Mouse (Mus musculus) brain, embryonic 14.5 days (tissue): Measurements from ENCODE around the gene Mrgprb8.
"Not testable (repeated sequence)": the region's sequence is repeated elsewhere in the genome, so short reads cannot be mapped to it uniquely, and the experiment has no call there.

Experiments
- CTCF ChIP-seq: fragments of 200-500 bp; IDR thresholded peaks from 2 replicates; pipeline ENCODE4 v1.5.1; 2012; ENCODE audit warnings: inconsistent platforms, mild to moderate bottlenecking, moderate library complexity, borderline replicate concordance; ENCODE audit not compliant: insufficient read depth, insufficient read length; ENCODE audit errors: extremely low read depth
- POLR2A ChIP-seq: fragments of 200-500 bp; IDR thresholded peaks from 2 replicates; pipeline ENCODE4 v1.6.1; 2012; ENCODE audit warnings: mild to moderate bottlenecking, inconsistent platforms, borderline replicate concordance; ENCODE audit not compliant: poor library complexity, insufficient read depth, insufficient read length, severe bottlenecking; ENCODE audit errors: extremely low read depth

DNA sequence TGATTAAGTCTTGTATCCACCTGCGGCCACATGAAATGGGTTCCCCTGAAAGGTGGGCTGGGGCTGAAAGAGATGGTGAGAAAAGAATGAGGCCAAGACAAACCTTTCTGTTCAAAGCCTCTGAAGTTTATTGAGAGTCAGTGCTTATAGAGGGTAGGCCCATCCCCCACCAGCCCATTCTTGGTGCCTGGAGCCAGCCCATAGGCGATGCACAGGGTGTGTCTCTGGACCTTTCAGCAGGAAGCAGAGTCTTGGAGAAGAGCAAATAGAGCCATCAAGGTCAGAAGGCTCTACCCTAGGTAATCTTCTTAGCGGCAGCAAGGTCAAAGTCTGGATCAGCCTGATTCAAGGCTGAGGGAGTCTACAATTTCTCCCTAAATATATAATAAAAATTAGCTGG, 47.6 kb downstream of the Mrgprb8 start:
- not testable (repeated sequence) for TF ChIP-seq CTCF, POLR2A
